Mouse (Mus musculus) hindbrain, embryonic 16.5 days (tissue): ENCODE measurements at regions not wholly inside any gene's neighbourhood (a gene's known extent, or its start where the extent isn't known, plus 50 kb on each side); places are given as distances from the start of the nearest gene placed in this dataset.

ENCODE experiments used
- ATAC-seq: fragments of 200-750 bp; cut with Nextera tagmentation; 2 replicates; pipeline ENCODE4 v1.8.0; 2017; ENCODE audit warnings: moderate TSS enrichment, moderate library complexity
- H3K27ac ChIP-seq: fragments of 300-500 bp; sonication (generic); 2 replicates; pipeline ENCODE4 v1.5.1; 2014; ENCODE audit warnings: low read depth, mild to moderate bottlenecking, control low read depth, low read length, moderate library complexity
- H3K27me3 ChIP-seq: fragments of 300-500 bp; sonication (generic); replicated peaks from 2 replicates; pipeline ENCODE4 v1.6.1; 2014; ENCODE audit warnings: low read length; ENCODE audit not compliant: control insufficient read depth, insufficient read depth
- H3K36me3 ChIP-seq: fragments of 300-500 bp; sonication (generic); 2 replicates; pipeline ENCODE4 v1.6.1; 2014; ENCODE audit warnings: mild to moderate bottlenecking, low read length, moderate library complexity, mixed read lengths; ENCODE audit not compliant: control insufficient read depth, insufficient read depth
- H3K4me1 ChIP-seq: fragments of 300-500 bp; sonication (generic); 2 replicates; pipeline ENCODE4 v1.6.1; 2014; ENCODE audit warnings: low read depth, low read length; ENCODE audit not compliant: control insufficient read depth, insufficient read depth
- H3K4me2 ChIP-seq: fragments of 300-500 bp; sonication (generic); 2 replicates; pipeline ENCODE4 v1.6.1; 2014; ENCODE audit warnings: mild to moderate bottlenecking, low read length, control low read depth, moderate library complexity
- H3K4me3 ChIP-seq: fragments of 300-500 bp; sonication (generic); 2 replicates; pipeline ENCODE4 v1.5.1; 2014; ENCODE audit warnings: mild to moderate bottlenecking, low read length, control low read depth, moderate library complexity
- H3K9ac ChIP-seq: fragments of 300-500 bp; sonication (generic); 2 replicates; pipeline ENCODE4 v1.6.1; 2014; ENCODE audit warnings: low read depth, mild to moderate bottlenecking, control low read depth, low read length, moderate library complexity
- H3K9me3 ChIP-seq: fragments of 300-500 bp; sonication (generic); 2 replicates; pipeline ENCODE4 v1.6.1; 2014; ENCODE audit warnings: mild to moderate bottlenecking, low read length, moderate library complexity; ENCODE audit not compliant: control insufficient read depth
- WGBS: fragments of 180-500 bp; shearing (Covaris S2); extraction: QIAGEN DNeasy Blood & Tissue Kit; methylation state at CpG from one replicate; pipeline ENCODE4 v1.1.7; 2014; 5-methylcytosine and 5-hydroxymethylcytosine counted together

DNA sequence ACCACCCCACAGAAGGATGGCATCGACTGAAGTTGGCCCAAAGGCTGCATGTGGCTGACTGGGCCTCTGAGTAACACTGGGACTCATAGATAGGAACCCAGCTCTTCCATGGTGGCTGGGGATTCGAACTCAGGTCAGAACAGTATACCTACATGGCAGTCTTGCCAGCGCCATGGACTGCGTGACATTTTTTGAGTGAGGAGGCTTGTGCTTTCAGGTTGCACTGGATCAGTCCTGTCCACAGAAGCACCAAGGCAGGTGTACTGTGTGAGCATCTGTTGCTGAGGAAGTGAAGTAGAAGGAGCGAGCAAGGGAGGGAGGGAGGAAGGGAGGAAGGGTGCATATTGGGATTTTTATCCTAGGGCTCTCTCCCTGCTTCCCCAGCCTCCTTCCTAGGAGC is 454.7 kb downstream of the Med13l start:
- ATAC-seq = no peak
- Histone ChIP-seq H3K4me3 (no peak overlapping the region), H3K9me3 (no peaks in the 10 kb centered on the region), H3K36me3 (no peaks in the 10 kb centered on the region), H3K27ac (no peak overlapping the region), H3K4me1 (no peaks in the 10 kb centered on the region; the same call in 1 of the 2 replicates), H3K27me3 (no peaks in the 10 kb centered on the region), H3K4me2 (no peak overlapping the region), H3K9ac (no peak overlapping the region)
- WGBS = 79% methylated on average over 5 of the region's 5 CpGs

DNA sequence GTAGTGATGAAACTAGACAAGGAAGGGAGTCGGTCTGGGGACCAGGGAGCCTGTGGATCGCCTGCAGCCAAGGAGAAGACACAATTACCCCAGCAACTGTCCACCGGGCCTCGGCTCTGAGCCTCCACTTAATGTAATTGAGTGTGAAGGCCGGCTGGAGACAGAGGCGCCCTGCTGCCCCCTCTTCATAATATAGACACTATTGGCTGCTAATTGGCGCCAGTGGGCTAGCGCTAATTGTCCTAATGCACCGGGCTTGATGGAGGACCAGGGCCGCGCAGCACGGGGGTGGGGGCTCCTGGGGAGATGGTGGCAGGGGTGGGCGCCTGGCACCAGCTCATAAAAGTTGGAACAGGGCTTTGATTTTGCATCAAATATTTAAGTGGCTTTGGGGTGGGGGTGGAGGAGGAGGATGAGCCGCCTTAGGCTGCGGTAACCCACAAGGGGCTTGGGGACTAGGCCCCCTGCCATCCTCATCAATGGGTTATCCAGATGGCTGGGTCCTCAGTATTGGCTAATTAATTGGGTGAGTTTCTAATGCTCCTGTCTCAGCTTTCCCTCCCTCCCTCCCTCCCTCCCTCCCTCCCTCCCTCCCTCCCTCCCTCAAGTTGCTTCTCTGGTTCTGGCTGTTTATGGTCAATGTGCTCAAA is 455.3 kb downstream of the Med13l start:
- Histone ChIP-seq H3K4me3 (no peak overlapping the region), H3K9me3 (no peaks in the 10 kb centered on the region), H3K4me2 (no peak overlapping the region), H3K4me1 (no peaks in the 10 kb centered on the region; the same call in 1 of the 2 replicates), H3K36me3 (no peaks in the 10 kb centered on the region), H3K9ac (no peak overlapping the region), H3K27me3 (no peaks in the 10 kb centered on the region), H3K27ac (no peak overlapping the region)
- peak; percentile 48 for ATAC-seq
- WGBS = 14% methylated on average over 15 of the region's 15 CpGs

DNA sequence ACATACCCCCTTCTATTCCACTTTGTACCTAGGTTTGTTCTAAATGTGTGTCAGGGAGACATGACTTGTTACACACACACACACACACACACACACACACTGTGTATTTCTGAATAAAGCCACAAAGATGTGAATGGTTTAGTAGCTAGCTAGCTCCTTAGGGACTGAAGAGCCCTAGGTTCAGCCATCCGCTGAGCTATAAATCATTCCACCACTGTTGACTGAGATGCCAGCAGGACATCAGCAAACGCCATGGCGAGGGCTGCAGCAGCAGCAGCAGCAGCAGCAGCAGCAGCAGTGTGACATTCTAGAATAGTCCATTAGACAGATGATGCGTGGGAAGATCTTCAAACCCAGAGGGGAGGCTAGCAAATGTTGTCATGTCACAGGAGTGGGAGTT is 455.9 kb downstream of the Med13l start:
- H3K9ac ChIP-seq = no peak overlapping the region
- H3K27me3 ChIP-seq = no peaks in the 10 kb centered on the region
- WGBS = 21% methylated on average over 4 of the region's 4 CpGs
- no peak overlapping the region for H3K4me2 ChIP-seq
- H3K27ac ChIP-seq = no peak overlapping the region
- no peaks in the 10 kb centered on the region for H3K9me3 ChIP-seq
- no peak for ATAC-seq
- no peaks in the 10 kb centered on the region for H3K36me3 ChIP-seq
- no peaks in the 10 kb centered on the region; the same call in 1 of the 2 replicates for H3K4me1 ChIP-seq
- no peak overlapping the region for H3K4me3 ChIP-seq

DNA sequence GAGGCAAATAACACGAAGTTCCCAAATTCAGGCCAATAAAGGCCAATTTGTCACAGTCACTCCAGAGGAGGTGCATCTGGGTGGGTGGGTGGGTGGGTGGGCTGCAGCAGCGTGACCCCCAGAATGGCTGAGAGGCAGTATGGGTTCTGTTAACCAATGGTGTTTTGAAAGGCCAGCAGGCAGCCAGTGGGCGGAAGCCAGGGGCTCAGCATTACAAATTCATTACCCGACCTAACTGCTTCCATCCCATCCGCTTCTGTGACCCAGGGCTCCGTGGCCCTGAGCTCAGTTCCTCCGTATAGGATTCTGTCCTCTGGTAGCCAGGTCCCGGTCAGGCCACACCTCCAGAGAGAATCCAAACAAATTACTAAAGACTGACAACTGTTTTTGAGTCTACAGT is 463.5 kb downstream of the Med13l start:
- 46% methylated on average over 8 of the region's 8 CpGs for WGBS
- no peak for ATAC-seq
- H3K4me3 ChIP-seq = no peak overlapping the region
- H3K27ac ChIP-seq = no peak overlapping the region
- no peak overlapping the region for H3K9ac ChIP-seq
- no peak overlapping the region for H3K4me2 ChIP-seq
- H3K9me3 ChIP-seq = no peaks in the 10 kb centered on the region
- no peaks in the 10 kb centered on the region for H3K4me1 ChIP-seq
- no peaks in the 10 kb centered on the region for H3K36me3 ChIP-seq
- H3K27me3 ChIP-seq = no peaks in the 10 kb centered on the region

DNA sequence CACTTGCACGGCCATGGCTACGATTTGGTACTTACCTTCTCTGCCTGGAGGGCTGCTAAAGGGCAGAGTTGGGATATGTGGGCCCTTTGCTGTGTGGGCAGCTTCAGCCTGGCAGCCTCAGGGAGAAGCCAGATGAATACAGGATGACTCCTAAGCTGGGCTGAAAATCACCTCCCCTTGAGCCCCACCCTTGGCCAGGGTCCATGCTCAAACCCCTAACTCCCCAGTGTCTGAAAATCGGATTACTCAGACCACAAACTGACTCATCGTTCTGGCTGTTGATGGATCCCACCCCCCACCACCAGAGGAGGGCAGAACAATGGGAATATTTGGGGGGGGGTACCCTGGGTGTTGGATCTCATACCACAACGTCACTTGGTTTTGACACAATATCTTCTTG is 471.6 kb downstream of the Med13l start:
- Histone ChIP-seq H3K4me2 (no peak overlapping the region), H3K4me3 (no peak overlapping the region), H3K27me3 (no peaks in the 10 kb centered on the region; the same call in 1 of the 2 replicates), H3K9me3 (no peaks in the 10 kb centered on the region), H3K9ac (no peak overlapping the region), H3K36me3 (no peaks in the 10 kb centered on the region), H3K27ac (no peak overlapping the region), H3K4me1 (no peaks in the 10 kb centered on the region)
- no peak for ATAC-seq
- WGBS = 91% methylated on average over 5 of the region's 5 CpGs

DNA sequence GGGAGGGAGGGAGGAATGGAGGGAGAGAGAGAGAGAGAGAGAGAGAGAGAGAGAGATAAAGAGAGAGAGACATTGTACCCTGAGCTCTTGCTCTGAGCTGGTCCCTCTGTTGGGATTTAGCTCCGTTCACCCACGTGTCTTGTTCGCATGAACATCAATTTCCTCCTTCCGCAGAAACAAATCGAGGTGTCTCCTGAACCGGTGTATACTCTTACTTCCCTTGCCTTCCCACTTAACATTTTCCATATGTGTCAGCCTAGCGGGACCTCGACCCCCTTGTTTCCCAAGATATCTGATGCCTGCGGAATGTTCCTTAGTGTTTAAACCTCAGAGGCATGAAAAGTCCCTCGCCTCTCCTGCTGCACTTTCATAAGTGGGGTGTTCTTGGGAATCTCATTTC is 484.1 kb downstream of the Med13l start:
- no peak overlapping the region for H3K27ac ChIP-seq

DNA sequence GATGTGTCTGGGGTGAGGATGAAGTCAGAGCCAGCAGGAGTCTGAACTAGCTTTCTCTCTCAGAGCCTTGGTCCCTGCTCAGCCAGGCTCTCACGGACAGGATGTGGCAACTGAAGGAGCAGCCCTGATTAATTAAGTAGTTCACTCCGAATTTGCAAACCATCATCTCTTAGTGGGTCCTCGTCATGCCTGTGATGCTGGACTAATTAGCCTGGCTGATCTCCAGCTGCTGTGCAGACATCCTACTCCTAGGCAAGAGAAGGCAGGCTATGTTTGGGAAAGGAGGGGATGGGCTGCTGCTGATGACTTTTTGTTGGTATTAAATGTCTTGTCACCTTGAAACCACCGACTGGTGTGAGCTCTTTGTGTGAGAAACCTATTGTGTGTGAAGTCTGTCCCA is 487.1 kb downstream of the Med13l start:
- ATAC-seq = no peak
- Histone ChIP-seq H3K9ac (no peak overlapping the region), H3K36me3 (no peaks in the 10 kb centered on the region), H3K27ac (no peak overlapping the region), H3K9me3 (no peaks in the 10 kb centered on the region), H3K4me1 (no peaks in the 10 kb centered on the region), H3K4me3 (no peak overlapping the region), H3K4me2 (no peak overlapping the region), H3K27me3 (no peaks in the 10 kb centered on the region; the same call in 1 of the 2 replicates)
- WGBS = 35% methylated on average over 4 of the region's 4 CpGs

More for the DNA sequence above, 484.1 kb downstream of the Med13l start:
- no peak for ATAC-seq
- no peaks in the 10 kb centered on the region for H3K4me1 ChIP-seq
- no peaks in the 10 kb centered on the region; the same call in 1 of the 2 replicates for H3K27me3 ChIP-seq
- no peak overlapping the region for H3K4me2 ChIP-seq
- no peak overlapping the region for H3K9ac ChIP-seq
- H3K36me3 ChIP-seq = no peaks in the 10 kb centered on the region
- 86% methylated on average over 10 of the region's 10 CpGs for WGBS
- no peaks in the 10 kb centered on the region; the same call in 1 of the 2 replicates for H3K9me3 ChIP-seq
- no peak overlapping the region for H3K4me3 ChIP-seq

DNA sequence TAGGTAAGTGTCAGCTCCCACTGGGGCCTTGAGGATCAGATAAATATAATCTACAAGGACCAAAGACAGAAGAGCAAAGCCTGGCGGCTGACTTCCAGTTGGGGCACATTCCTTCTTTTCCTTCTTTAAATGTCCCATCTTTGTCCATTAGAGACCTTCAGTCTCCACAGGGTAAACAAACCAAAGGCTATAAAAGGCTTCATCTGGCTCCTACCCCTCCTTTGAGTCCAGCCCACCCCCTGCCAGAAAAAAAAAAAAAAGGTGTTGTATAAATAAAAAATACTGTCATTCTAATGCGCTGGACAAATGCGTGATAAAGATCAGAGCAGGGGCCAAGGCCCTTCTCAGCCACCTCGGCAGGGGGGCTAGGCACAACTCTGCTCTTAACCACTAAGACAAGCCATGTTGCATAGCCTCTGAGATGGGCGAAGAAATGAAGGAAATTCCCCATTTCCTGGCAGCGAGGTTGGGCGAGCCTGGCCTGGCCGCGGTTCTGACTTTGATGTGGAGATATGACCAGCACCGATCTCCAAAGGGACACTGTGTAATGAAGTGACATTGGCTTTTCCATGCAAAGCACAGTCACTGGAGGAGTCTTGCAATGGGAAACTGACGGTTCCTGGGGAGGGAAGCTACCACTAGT is 492.0 kb downstream of the Med13l start:
- Histone ChIP-seq H3K9ac (no peak overlapping the region), H3K4me1 (peaks cover 4% of the 10 kb centered on the region; the same call in 1 of the 2 replicates), H3K4me2 (no peak overlapping the region), H3K36me3 (no peaks in the 10 kb centered on the region), H3K27me3 (no peaks in the 10 kb centered on the region; the same call in 1 of the 2 replicates), H3K4me3 (no peak overlapping the region), H3K27ac (no peak overlapping the region), H3K9me3 (no peaks in the 10 kb centered on the region)
- WGBS = 57% methylated on average over 11 of the region's 11 CpGs
- no peak for ATAC-seq

DNA sequence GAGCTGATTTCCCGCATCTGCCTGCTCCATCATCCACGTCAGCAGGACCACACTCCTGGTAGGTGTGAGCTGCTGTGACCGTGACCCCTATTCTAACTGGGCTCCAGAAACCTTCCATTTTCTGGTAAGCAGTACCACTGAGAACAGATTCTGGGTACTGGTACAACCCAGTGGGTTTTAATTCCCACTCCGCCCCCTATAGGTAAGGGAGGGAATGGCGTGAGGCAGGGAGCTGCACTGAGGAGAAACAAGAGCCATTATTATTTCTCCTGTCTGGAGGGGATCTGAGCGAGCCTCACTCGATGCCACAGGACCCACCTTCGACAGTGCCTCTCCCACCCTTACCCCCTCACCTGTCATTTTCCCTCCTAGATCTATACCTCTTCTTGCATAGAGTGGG is 493.3 kb downstream of the Med13l start:
- no peak overlapping the region for H3K27ac ChIP-seq
- no peak overlapping the region for H3K4me2 ChIP-seq
- no peak for ATAC-seq
- H3K4me1 ChIP-seq = peaks cover 4% of the 10 kb centered on the region; the same call in 1 of the 2 replicates
- no peaks in the 10 kb centered on the region; the same call in 1 of the 2 replicates for H3K27me3 ChIP-seq
- no peaks in the 10 kb centered on the region for H3K9me3 ChIP-seq
- H3K9ac ChIP-seq = no peak overlapping the region
- 90% methylated on average over 8 of the region's 8 CpGs for WGBS
- no peaks in the 10 kb centered on the region for H3K36me3 ChIP-seq
- no peak overlapping the region for H3K4me3 ChIP-seq
